Mouse (Mus musculus) bone marrow macrophage, adult 2 months (primary cell): ENCODE data around the gene Rhbdl3. TPM values are rescaled to one million over a fixed set of nuclear protein-coding genes. Genes with fewer than 3 reads are reported as not detected.

Experiments used
- H3K27ac ChIP-seq: 2 replicates; pipeline ENCODE4 v1.5.1; 2012; ENCODE audit warnings: low read depth, low read length; ENCODE audit not compliant: insufficient read depth
- H3K4me1 ChIP-seq: 2 replicates; pipeline ENCODE4 v1.6.1; 2012; ENCODE audit warnings: low read length; ENCODE audit not compliant: control insufficient read depth, insufficient read depth
- H3K4me3 ChIP-seq: 2 replicates; pipeline ENCODE4 v1.5.1; 2012; ENCODE audit warnings: mild to moderate bottlenecking, low read length, moderate library complexity; ENCODE audit not compliant: insufficient read depth
- CTCF ChIP-seq: IDR thresholded peaks from 2 replicates; pipeline ENCODE4 v1.5.1; 2012; ENCODE audit warnings: low read depth, mild to moderate bottlenecking, low read length, moderate library complexity
- POLR2A ChIP-seq: IDR thresholded peaks from 2 replicates; pipeline ENCODE4 v1.6.1; 2012; ENCODE audit warnings: mild to moderate bottlenecking, low read depth, low read length, borderline replicate concordance
- polyA plus RNA-seq: library from polyadenylated mRNA; stranded (reverse); fragments of >200 nt; gene quantifications from 2 replicates; pipeline ENCODE4 v1.2.4, GENCODE M21; 2012; ENCODE audit not compliant: missing spikeins, insufficient read depth, insufficient read length

The Rhbdl3 gene
- 0.64 TPM in 1 of 2 replicates, not detected in the other for polyA plus RNA-seq

DNA sequence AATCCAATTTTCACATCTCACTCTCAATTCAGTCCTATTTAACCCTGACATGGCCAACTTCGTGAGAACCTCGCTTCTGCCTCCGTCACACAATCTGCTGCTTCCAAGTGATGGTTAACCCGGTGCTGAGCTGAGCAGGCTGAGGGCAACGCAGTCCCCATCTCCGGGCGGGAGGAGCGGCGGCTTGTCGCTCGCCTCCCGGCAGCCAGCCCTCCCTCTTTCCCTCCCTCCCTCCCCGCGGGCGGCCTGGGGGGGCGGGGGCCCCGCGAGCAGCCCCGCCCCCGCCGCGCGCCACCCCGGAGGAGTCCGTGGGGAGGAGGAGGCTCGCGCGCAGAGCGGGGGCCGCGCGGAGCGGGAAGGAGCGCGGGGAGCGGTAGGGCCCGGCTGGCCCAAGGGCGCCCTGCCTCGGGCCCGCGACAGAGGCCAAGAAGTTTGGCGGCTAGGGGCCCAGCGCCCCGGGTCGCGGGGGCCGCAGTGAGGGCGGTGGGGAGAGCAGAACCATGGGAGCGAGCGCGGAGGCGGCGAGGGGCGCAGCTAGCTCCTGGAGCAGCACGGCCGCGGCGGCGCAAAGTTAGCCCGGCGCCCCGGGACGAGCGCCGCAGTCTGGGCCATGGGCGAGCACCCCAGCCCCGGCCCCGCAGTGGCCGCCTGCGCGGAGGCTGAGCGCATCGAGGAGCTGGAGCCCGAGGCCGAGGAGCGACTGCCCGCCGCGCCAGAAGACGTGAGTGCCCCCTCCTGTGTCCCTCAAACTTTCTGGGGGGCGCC, at the start of gene Rhbdl3:
TSS of gene Rhbdl3 (plus strand) at position 362 of the 765 bp plus-strand sequence.
- Histone ChIP-seq H3K27ac (no peak within 1 kb of the TSS), H3K4me1 (no peaks in the 10 kb centered on the region), H3K4me3 (peak within 1 kb of the TSS; percentile 39)
- TF ChIP-seq POLR2A (no peak), CTCF (no peak)

DNA sequence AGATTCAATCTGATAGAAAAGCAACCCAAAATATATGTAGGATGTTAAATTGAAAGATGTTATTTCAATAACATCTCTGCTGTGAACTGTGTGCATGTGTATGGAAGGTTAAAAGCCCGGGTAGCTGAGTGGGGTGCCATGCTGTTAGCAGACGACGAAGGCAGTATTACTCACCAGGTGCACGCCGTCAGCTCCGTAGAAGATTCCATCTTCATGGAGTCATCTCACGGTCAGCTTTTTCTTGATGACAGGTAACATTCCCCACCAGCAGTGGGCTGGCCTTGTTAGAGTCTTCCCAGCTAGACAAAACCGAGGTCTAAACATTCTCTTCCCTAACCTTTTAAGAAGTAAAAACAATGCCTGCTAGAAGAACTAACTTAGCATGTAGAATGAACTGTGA, 36.6 kb upstream of the Rhbdl3 start:
- Histone ChIP-seq H3K27ac (no peak overlapping the region), H3K4me1 (no peaks in the 10 kb centered on the region), H3K4me3 (no peak overlapping the region)

DNA sequence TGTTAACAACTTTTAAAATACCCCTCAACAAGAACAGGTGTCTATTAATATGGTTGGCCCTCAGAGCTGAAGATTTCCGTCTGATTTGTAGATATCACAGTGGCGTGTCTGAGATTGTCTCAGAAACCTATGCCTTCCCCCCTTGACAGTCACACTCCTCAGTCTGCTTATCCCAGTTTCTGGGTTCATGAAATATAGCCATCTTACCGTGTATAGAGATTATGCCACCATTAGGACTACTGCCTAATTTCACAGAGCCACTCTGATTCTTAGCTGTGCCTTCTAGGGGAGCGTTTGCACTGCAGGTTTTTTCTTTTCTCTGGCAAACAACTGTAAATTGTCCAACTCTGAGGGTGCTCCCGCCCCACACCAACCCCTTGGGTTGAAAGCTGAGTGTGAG, 29.6 kb upstream of the Rhbdl3 start:
- H3K27ac ChIP-seq = no peak overlapping the region
- H3K4me1 ChIP-seq = no peaks in the 10 kb centered on the region
- no peak overlapping the region for H3K4me3 ChIP-seq
- TF ChIP-seq POLR2A = no peak
- no peak for TF ChIP-seq CTCF

More for the DNA sequence above, 36.6 kb upstream of the Rhbdl3 start:
- TF ChIP-seq POLR2A (no peak), CTCF (no peak)

- Histone ChIP-seq H3K4me3 (no peak overlapping the region), H3K27ac (no peak overlapping the region), H3K4me1 (no peaks in the 10 kb centered on the region)
- TF ChIP-seq POLR2A (no peak), CTCF (no peak)
Observed at GRCm38 (mm10) chr11:80275011-80275410, 25.7 kb upstream of the Rhbdl3 start.

DNA sequence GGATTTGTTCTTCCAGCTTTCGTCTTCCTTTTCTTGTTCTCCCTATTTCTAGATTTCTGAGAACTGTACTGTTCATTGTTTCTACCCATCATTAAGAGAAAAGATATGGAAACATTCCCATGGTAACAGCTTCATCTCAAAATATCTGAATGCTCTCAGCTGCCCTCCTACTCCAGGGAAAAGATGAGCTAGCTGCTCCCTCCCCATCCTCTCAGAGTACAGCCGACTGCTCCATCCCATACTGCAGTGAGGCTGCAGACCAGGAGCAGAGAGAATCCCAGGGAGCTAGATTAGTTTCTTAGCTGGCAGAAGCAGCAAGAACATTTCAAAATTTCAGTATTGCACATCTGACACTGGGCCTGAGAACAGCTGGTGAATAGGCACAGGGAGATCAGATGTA, 22.7 kb upstream of the Rhbdl3 start:
- no peak overlapping the region for H3K4me3 ChIP-seq
- TF ChIP-seq POLR2A = no peak
- no peak for TF ChIP-seq CTCF
- no peaks in the 10 kb centered on the region for H3K4me1 ChIP-seq
- H3K27ac ChIP-seq = no peak overlapping the region

DNA sequence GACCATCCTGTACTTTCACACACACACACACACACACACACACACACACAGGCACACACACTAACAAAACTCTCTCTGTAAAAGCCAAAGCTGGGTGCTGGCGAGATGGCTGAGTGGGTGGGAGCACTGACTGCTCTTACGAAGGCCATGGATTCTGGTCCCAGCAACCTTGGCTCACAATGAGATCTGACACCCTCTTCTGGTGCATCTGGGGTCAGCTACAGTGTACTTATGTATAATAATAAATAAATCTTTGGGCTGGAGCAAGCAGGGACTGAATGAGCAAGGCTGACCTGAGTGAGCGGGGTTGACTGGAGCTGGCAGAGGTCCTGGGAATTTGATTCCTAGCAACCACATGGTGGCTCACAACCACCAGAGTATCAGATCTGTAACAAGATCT, 16.9 kb upstream of the Rhbdl3 start:
- H3K27ac ChIP-seq = no peak overlapping the region
- no peak overlapping the region for H3K4me3 ChIP-seq
- no peaks in the 10 kb centered on the region for H3K4me1 ChIP-seq
- TF ChIP-seq POLR2A = no peak
- no peak for TF ChIP-seq CTCF

GRCm38 (mm10) chr11:80284641-80285040, 16.1 kb upstream of the Rhbdl3 start:
- no peak overlapping the region for H3K27ac ChIP-seq
- no peak for TF ChIP-seq POLR2A
- no peak for TF ChIP-seq CTCF
- H3K4me3 ChIP-seq = no peak overlapping the region
- H3K4me1 ChIP-seq = no peaks in the 10 kb centered on the region

DNA sequence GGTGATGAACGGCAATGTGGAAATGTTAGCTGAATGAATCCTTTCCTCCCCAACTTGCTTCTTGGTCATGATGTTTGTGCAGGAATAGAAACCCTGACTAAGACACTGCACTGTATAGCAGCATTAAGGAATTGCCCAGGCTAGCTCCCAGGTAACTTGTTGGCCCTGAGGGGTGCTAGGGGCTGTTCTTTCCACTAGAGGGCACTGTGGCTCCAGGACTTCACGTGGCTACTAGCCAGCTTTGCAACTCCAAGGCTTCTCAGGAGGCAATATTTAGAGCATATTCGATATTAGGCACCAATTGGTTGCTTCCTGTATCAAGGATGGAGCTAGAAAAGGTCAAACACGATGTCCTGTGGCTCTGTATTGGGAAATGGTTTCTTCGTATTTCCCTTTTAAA, 13.6 kb upstream of the Rhbdl3 start:
- no peak overlapping the region for H3K27ac ChIP-seq
- TF ChIP-seq POLR2A (no peak), CTCF (peak; percentile 88)
- no peak overlapping the region for H3K4me3 ChIP-seq
- 0 out of 2 replicates have a peak, but pooled peaks cover 2% of the 10 kb centered on the region for H3K4me1 ChIP-seq

DNA sequence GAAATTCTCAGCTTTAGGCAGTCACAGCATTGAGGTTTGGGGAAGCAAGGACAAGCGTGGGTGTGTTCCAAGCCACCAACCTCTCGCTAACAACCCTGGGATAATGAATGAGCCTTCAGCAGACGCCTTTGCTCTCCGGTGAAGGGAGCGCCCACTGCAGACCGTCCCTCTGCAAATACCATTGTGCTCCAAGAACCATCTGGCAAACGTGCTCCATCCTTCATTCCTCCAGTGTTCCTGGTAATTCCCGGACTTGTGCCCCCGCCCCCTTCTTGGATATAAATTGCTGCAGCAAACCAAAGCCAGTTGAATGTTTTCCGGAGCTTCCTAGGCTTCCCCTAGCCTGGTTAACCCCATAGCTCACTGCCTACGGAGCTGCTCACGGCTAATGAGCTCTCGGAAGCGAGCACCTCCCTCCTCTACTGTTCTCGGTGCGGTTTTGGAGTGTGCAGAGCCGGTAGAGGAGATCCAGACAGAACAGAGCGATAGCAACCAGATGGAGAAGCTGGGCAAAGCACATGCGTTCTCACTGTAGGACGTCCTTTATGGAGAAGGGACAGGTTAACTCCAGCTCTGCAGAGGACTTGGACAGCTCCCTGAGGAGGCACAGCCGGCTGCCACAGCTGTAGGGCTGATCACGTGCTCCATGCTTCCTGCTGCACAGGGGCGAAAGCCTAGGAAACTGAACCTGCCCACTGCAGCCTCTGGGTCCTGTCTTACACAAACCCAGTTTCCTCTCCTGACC, 10.8 kb upstream of the Rhbdl3 start:
- Histone ChIP-seq H3K4me3 (no peak overlapping the region), H3K27ac (no peak overlapping the region), H3K4me1 (0 out of 2 replicates have a peak, but pooled peaks cover 2% of the 10 kb centered on the region)
- TF ChIP-seq POLR2A = no peak

DNA sequence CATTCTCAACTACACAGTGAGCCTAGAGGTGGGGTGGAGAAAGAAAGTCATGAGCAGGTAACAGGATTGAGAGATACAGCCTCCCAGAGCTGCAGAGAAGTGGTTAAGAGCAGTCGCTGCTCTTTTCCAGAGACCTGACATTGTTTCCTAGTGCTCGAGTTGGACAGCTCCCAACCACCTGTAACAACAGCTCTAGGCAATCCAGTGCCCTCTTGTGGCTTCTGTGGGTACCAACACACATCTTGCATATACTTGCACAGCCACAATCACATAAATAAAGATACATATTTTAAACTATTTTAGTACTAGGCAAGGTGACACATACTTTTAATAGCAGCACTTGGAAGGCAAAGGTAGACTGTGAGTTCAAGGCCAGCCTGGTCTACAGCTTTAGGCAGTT, 9.7 kb upstream of the Rhbdl3 start:
- TF ChIP-seq POLR2A (no peak), CTCF (no peak)
- Histone ChIP-seq H3K4me1 (0 out of 2 replicates have a peak, but pooled peaks cover 2% of the 10 kb centered on the region), H3K27ac (no peak overlapping the region), H3K4me3 (no peak overlapping the region)
